Mouse (Mus musculus): Measurements from ENCODE around the gene Mamdc4.

- TF ChIP-seq POU5F1 (IDR thresholded peaks at IDR 0.05; ENCODE audit: borderline replicate concordance, low read length) (no peak), CTCF (conservative IDR thresholded peaks at IDR 0.05; ENCODE audit: low read length) (no peak)
Measured at GRCm38 (mm10) chr2:25583571-25583970, 8.9 kb upstream of the Mamdc4 start.

Data from E14TG2a.4 (cell line).